Mouse (Mus musculus) embryonic facial prominence, embryonic 13.5 days (tissue): ENCODE measurements around the gene Nptn. TPM values are rescaled to one million over a fixed set of nuclear protein-coding genes. Genes with fewer than 3 reads are reported as not detected.

Experiments
- ATAC-seq: fragments of 200-750 bp; cut with Nextera tagmentation; 2 replicates; pipeline ENCODE4 v1.8.0; 2017; ENCODE audit warnings: low read depth; ENCODE audit not compliant: insufficient number of reproducible peaks, insufficient read depth, low FRiP score, low TSS enrichment
- H3K27ac ChIP-seq: fragments of 300-500 bp; sonication (generic); 2 replicates; pipeline ENCODE4 v1.5.1; 2015; ENCODE audit warnings: moderate library complexity, mild to moderate bottlenecking, inconsistent platforms
- H3K27me3 ChIP-seq: fragments of 300-500 bp; sonication (generic); 2 replicates; pipeline ENCODE4 v1.6.1; 2015; ENCODE audit warnings: mild to moderate bottlenecking, inconsistent platforms
- H3K36me3 ChIP-seq: fragments of 300-500 bp; sonication (generic); 2 replicates; pipeline ENCODE4 v1.6.1; 2015; ENCODE audit warnings: mild to moderate bottlenecking, inconsistent platforms
- H3K4me1 ChIP-seq: fragments of 300-500 bp; sonication (generic); 2 replicates; pipeline ENCODE4 v1.6.1; 2015; ENCODE audit warnings: inconsistent platforms
- H3K4me2 ChIP-seq: fragments of 300-500 bp; sonication (generic); 2 replicates; pipeline ENCODE4 v1.6.1; 2015; ENCODE audit warnings: moderate library complexity, mild to moderate bottlenecking, inconsistent platforms
- H3K4me3 ChIP-seq: fragments of 300-500 bp; sonication (generic); 2 replicates; pipeline ENCODE4 v1.5.1; 2015; ENCODE audit warnings: mild to moderate bottlenecking, inconsistent platforms
- H3K9ac ChIP-seq: fragments of 300-500 bp; sonication (generic); 2 replicates; pipeline ENCODE4 v1.6.1; 2015; ENCODE audit warnings: mild to moderate bottlenecking, inconsistent platforms
- H3K9me3 ChIP-seq: fragments of 300-500 bp; sonication (generic); 2 replicates; pipeline ENCODE4 v1.6.1; 2016; ENCODE audit warnings: inconsistent platforms
- WGBS: fragments of 180-500 bp; shearing (Covaris S2); methylation state at CpG from one replicate; pipeline ENCODE4 v1.1.7; 2015; ENCODE audit warnings: mixed read lengths; 5-methylcytosine and 5-hydroxymethylcytosine counted together
- polyA plus RNA-seq: library from polyadenylated mRNA; unstranded; fragments of >200 nt; fragmentation: Nextera tagmentation; extraction: Ambion mirVana; gene quantifications from 2 replicates; pipeline ENCODE4 v1.2.1, GENCODE M21; 2015

Gene Nptn
- 106 and 130 TPM in 2 replicates for polyA plus RNA-seq

DNA sequence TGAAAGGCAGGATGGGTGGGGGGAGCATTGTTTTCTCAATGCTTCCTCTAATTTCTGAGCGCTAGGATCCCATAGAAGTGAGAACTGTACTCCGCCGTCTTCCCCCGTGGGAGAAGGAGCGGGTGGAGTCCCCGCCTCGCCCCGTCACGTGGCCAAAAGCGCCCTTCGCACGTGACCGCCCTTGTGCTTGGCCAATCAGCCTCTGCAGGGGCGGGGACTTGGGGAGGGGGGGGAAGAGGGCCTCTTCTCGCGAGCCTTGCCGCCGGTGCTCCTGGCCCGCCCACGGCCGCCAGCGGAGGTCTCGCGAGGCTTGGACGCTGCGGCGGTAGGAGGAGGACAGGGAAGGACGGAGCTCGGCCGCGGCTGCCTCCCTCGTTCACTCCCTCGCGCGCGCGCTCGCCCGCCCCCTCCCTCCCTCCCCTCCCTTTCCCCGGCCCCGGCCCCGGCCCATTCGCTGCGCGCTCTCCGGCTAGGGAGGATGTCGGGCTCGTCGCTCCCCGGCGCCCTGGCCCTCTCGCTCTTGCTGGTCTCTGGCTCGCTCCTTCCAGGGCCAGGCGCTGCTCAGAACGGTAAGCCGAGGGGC is at the start of gene Nptn:
Nptn (plus strand) TSS at position 283 of the 583 bp plus-strand sequence.
- no peaks in the 10 kb centered on the region for H3K9me3 ChIP-seq
- no peaks in the 10 kb centered on the region for H3K27me3 ChIP-seq
- H3K4me3 ChIP-seq, result peak within 1 kb of the TSS; percentile 94
- ATAC-seq, result peak; percentile 98
- peak within 1 kb of the TSS; percentile 98 for H3K9ac ChIP-seq
- peaks cover 10% of the 10 kb centered on the region; the same call in 1 of the 2 replicates for H3K4me1 ChIP-seq
- 2% methylated on average over 36 of the region's 56 CpGs for WGBS
- H3K36me3 ChIP-seq, result no peaks in the 10 kb centered on the region
- H3K27ac ChIP-seq, result peak within 1 kb of the TSS; percentile 97
- H3K4me2 ChIP-seq, result peak within 1 kb of the TSS; percentile 87

DNA sequence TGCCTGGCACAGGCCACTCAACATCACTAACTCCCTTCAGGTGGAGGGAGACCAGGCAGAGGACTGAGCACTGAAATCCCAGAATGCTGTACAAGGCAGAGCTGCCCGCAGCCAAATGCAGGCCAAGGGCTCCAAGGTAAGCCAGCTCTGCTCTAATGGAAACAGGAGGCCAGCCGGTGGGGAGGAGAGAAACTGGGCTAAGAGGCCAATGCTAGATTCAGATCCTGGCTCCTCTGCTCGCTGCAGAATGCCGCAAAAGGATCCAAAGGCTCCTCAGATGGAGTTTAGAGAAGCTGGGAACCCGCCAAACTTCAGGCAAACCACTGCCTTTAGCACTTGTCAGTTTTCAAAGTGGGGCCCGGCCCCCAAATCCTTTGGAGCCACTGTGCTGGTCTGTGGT is 48.7 kb upstream of the Nptn start:
- no peak for ATAC-seq
- Histone ChIP-seq H3K9me3 (no peaks in the 10 kb centered on the region), H3K4me1 (0 out of 2 replicates have a peak, but pooled peaks cover 3% of the 10 kb centered on the region), H3K27ac (no peak overlapping the region), H3K9ac (no peak overlapping the region), H3K36me3 (peaks cover 88% of the 10 kb centered on the region), H3K27me3 (no peaks in the 10 kb centered on the region), H3K4me2 (no peak overlapping the region), H3K4me3 (no peak overlapping the region)
- WGBS, result 87% methylated on average over 6 of the region's 6 CpGs

DNA sequence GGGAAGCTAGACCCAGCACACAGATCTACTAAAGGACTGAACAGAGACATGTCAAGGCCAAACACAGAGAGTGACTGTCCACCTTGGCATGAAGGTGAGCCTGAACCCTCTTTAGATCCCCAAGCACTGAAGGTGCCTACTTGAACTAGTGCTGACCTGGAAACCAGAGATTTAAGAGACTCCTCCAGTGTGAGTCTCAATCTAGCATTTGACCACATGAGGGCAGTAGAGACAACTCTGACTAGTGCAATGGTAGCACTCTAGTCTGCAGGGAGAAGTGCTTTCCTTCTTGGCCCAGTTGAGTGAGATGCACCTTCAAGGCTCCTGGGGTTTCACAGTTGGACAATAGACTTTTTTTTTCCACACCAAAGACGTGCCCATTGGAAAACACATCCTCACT is 47.3 kb upstream of the Nptn start:
- no peak overlapping the region for H3K9ac ChIP-seq
- 31% methylated on average over 1 of the region's 1 CpGs for WGBS
- peaks cover 84% of the 10 kb centered on the region for H3K36me3 ChIP-seq
- H3K4me1 ChIP-seq, result 0 out of 2 replicates have a peak, but pooled peaks cover 3% of the 10 kb centered on the region
- H3K4me3 ChIP-seq, result no peak overlapping the region
- H3K9me3 ChIP-seq, result no peaks in the 10 kb centered on the region
- H3K27me3 ChIP-seq, result no peaks in the 10 kb centered on the region
- H3K4me2 ChIP-seq, result no peak overlapping the region
- no peak overlapping the region for H3K27ac ChIP-seq
- no peak for ATAC-seq

DNA sequence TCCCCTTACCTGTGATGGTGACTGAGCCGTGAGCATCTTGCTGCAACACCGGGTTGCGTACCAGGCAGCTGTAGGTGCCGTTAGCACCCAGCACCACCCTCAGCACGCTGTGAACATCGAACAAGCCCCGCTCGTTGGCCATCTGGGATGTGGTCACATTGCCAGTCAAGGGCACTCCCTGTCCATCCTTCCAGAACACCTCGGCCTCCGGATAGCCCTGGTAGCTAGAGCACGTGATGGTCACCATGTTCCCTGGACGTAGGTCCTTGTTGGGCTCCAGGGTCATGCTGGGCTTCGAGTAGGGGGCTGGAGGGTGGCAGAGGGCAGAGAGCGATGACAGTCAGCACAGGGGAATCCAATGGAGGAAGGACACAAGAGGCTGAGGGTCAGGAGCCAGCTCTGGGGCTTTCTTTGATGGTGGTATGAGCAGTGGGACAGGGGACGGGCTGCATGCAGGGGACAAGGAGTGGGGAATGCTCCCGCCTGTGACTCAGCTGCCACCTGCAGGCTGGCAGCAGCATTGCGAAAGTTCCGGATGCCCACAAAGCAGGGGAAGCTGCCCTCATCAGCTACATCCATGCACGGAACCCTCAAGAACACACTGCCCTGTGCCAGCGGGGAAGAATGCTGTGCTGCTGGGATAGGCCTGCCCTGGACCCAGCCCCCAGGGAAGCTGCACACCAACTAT is 46.4 kb upstream of the Nptn start:
- WGBS, result 79% methylated on average over 20 of the region's 20 CpGs
- ATAC-seq, result 0 out of 2 replicates have a peak, but pooled peaks have one; percentile 54
- Histone ChIP-seq H3K4me2 (no peak overlapping the region), H3K4me3 (no peak overlapping the region), H3K9me3 (no peaks in the 10 kb centered on the region), H3K27ac (no peak overlapping the region), H3K36me3 (peaks cover 82% of the 10 kb centered on the region), H3K9ac (no peak overlapping the region), H3K27me3 (no peaks in the 10 kb centered on the region), H3K4me1 (0 out of 2 replicates have a peak, but pooled peaks cover 2% of the 10 kb centered on the region)

DNA sequence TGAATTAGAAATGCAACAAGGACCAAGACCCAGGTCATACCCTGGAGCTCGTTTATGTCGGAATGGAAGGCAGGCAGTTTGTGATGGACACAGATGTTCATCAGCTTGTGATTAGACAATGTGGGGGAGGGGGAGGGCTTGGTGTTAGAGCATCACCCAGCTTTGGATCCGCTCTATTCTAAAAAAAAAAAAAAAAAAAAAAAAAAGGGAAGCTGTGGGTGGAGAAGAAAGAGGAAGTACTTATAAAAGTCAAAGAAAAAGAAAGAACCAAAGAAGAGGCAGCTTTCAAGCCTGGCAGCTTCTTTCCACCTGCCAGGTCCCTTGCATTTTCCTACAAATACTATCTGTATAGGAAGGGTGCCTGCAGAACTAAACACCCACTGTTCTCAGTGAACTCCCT is 44.3 kb upstream of the Nptn start:
- no peak overlapping the region for H3K9ac ChIP-seq
- no peak for ATAC-seq
- no peak overlapping the region for H3K4me3 ChIP-seq
- no peak overlapping the region for H3K27ac ChIP-seq
- peaks cover 64% of the 10 kb centered on the region for H3K36me3 ChIP-seq
- no peaks in the 10 kb centered on the region for H3K27me3 ChIP-seq
- 75% methylated on average over 3 of the region's 3 CpGs for WGBS
- no peak overlapping the region for H3K4me2 ChIP-seq
- H3K4me1 ChIP-seq, result peaks cover 12% of the 10 kb centered on the region
- H3K9me3 ChIP-seq, result no peaks in the 10 kb centered on the region

DNA sequence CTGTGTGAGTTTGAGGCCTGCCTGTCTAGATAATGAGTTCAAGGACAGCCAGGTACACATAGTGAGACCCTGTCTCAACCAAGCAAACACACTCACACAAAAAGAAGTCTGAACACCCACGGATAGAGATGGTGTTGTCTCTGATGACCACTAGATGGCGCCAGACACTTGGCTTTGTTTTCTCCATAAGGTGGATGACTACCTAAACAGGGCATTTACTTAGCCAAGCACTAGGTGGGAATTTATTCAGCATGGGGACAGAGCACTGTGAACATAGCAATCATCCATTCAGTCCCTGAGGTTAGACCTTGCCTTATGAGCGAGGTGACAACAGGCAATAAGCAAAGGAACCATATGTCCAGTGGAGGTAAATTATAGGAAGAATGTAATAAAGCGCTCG is 42.2 kb upstream of the Nptn start:
- peaks cover 15% of the 10 kb centered on the region for H3K4me1 ChIP-seq
- no peak overlapping the region for H3K4me2 ChIP-seq
- ATAC-seq, result no peak
- H3K9ac ChIP-seq, result no peak overlapping the region
- H3K9me3 ChIP-seq, result no peaks in the 10 kb centered on the region
- H3K4me3 ChIP-seq, result no peak overlapping the region
- H3K27ac ChIP-seq, result no peak overlapping the region
- WGBS, result 51% methylated on average over 5 of the region's 5 CpGs
- H3K36me3 ChIP-seq, result peaks cover 45% of the 10 kb centered on the region
- no peaks in the 10 kb centered on the region for H3K27me3 ChIP-seq

DNA sequence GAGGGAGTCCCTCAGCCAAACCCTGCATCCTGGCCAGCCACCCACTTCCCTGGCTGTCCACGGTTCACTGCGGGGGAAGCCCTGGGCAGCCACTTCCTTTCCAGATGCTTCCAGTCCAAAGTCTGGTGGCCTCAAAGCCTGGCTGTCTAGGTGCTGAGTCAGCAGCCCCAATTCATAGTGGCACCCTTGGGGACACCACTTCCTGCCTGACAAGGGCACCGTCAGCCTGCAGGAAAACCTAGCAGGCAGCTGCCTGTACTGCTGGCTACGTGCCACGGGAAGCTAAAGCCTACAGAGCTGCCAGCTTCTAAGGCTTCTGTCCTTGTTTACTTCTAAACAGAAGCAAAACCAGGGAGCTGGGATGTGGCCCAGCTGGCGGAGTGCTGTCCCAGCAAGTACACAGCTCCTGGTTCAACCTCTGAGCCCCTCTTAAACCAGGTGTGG is 40.1 kb upstream of the Nptn start:
- H3K9ac ChIP-seq, result no peak overlapping the region
- WGBS, result 43% methylated on average over 6 of the region's 6 CpGs
- peaks cover 22% of the 10 kb centered on the region for H3K4me1 ChIP-seq
- no peaks in the 10 kb centered on the region for H3K27me3 ChIP-seq
- peak; percentile 27; the same call in 1 of the 2 replicates for ATAC-seq
- 0 out of 2 replicates have a peak overlapping the region, but pooled peaks have one; percentile 5 for H3K27ac ChIP-seq
- H3K4me2 ChIP-seq, result no peak overlapping the region
- H3K4me3 ChIP-seq, result no peak overlapping the region
- no peaks in the 10 kb centered on the region for H3K9me3 ChIP-seq
- H3K36me3 ChIP-seq, result peaks cover 27% of the 10 kb centered on the region

DNA sequence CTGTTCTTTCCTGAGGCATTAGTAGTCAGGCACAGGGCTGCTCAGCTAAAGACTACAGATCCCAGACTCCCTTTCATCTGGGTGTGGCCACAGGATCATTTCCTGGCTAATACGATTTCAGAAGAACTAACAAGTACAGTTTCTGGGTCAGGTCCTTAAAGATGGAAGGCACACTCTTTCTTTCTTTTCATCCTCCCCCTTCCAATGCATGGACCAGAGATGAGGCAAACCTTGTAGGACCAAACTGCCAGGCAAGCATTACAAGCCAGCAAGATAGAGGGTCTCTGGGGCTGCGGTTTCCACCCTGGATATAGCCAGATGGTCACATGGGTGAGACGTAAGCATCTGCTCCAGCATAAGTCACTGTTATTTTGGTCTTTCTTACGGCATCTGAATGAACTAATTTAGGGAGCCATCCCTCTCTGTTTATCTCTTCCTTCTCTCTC is 37.1 kb upstream of the Nptn start:
- WGBS, result 60% methylated on average over 4 of the region's 4 CpGs
- H3K36me3 ChIP-seq, result peaks cover 8% of the 10 kb centered on the region
- no peak for ATAC-seq
- H3K4me1 ChIP-seq, result peaks cover 46% of the 10 kb centered on the region
- H3K9me3 ChIP-seq, result no peaks in the 10 kb centered on the region
- H3K9ac ChIP-seq, result no peak overlapping the region
- 0 out of 2 replicates have a peak overlapping the region, but pooled peaks have one; percentile 12 for H3K4me2 ChIP-seq
- no peak overlapping the region for H3K27ac ChIP-seq
- H3K27me3 ChIP-seq, result no peaks in the 10 kb centered on the region
- no peak overlapping the region for H3K4me3 ChIP-seq

DNA sequence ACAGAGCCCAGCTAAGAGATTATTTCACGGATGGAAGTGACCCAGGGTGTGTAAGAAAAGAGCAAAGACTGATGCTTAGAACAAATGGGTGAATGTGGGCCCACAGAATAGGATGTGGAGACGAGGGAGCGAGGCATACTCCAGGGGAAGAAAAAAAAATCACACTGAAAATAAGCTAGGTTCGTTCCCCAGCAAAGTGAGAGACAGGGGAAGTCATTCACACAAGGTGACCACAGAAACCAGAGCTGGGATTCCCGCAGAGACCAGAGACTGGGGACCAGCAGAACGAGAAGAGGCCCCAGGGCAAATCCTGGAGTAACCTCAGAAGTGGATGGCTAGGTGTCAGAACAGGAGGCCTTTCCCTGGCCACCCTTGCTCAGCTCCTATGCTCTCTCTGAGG is 36.6 kb upstream of the Nptn start:
- Histone ChIP-seq H3K4me3 (no peak overlapping the region), H3K9me3 (no peaks in the 10 kb centered on the region), H3K27me3 (no peaks in the 10 kb centered on the region), H3K9ac (no peak overlapping the region), H3K4me2 (no peak overlapping the region), H3K27ac (no peak overlapping the region), H3K36me3 (peaks cover 3% of the 10 kb centered on the region), H3K4me1 (peaks cover 49% of the 10 kb centered on the region)
- WGBS, result 45% methylated on average over 6 of the region's 6 CpGs
- no peak for ATAC-seq

DNA sequence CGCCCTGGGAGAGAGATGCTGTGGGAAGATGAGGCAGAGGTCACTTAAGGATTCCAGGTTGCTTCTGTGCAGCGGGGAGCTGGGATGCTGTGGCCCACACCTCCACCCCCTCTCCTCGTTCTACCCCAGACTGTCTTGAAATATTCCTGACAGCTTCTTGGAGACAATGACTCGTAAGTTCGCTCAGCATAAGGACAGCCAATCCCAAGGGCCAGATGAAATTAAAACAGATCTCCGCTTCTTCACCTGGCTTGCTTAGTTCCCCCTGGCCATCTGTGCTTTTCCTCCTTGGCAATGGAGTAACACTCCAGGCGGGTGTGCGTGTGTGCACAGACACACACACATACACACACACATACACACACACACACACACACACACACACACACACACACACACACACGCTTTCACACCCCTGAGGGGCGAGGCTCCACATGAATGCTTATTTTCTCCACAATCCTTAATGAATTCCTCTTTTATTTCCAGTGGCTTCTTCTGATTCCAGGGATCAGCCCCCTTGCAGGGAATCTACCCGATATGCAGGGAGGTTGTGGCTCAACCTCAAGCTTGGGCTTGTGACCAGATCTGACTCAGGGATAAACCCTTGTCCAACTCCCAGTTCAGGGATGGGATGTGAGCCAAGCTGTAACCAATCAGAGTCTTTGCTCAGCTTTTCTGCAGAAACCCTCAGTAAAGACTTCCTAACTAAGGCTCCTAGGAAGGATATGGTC is 35.2 kb upstream of the Nptn start:
- Histone ChIP-seq H3K4me3 (no peak overlapping the region), H3K9ac (no peak overlapping the region), H3K36me3 (no peaks in the 10 kb centered on the region), H3K9me3 (no peaks in the 10 kb centered on the region), H3K4me2 (no peak overlapping the region), H3K4me1 (peaks cover 47% of the 10 kb centered on the region), H3K27me3 (no peaks in the 10 kb centered on the region), H3K27ac (no peak overlapping the region)
- no peak for ATAC-seq
- 77% methylated on average over 11 of the region's 11 CpGs for WGBS

DNA sequence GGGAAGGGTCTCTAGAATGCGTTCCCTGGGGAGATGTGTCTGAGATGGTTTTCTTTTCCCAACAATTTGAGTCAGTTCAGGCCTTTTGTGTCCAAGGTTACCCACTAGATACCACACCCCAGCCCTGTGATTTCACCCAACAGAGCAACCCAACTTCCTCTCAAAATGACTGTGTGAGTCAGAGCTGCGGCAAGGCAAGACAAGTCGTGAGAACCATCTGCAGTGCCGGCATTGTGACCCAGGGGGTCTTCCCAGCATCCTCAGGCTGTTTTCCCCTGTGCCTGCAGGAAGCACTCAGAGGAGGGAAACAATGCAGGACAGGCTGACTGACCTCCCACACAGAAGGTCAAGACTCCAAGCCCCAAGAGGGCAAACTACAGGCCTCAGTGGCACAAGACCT is 33.1 kb upstream of the Nptn start:
- no peak for ATAC-seq
- Histone ChIP-seq H3K27me3 (no peaks in the 10 kb centered on the region), H3K36me3 (no peaks in the 10 kb centered on the region), H3K9ac (no peak overlapping the region), H3K4me1 (peaks cover 52% of the 10 kb centered on the region), H3K27ac (no peak overlapping the region), H3K4me2 (no peak overlapping the region), H3K9me3 (no peaks in the 10 kb centered on the region), H3K4me3 (no peak overlapping the region)
- 46% methylated on average over 4 of the region's 4 CpGs for WGBS
